Mouse (Mus musculus): ENCODE data around the gene Itgav.

DNA sequence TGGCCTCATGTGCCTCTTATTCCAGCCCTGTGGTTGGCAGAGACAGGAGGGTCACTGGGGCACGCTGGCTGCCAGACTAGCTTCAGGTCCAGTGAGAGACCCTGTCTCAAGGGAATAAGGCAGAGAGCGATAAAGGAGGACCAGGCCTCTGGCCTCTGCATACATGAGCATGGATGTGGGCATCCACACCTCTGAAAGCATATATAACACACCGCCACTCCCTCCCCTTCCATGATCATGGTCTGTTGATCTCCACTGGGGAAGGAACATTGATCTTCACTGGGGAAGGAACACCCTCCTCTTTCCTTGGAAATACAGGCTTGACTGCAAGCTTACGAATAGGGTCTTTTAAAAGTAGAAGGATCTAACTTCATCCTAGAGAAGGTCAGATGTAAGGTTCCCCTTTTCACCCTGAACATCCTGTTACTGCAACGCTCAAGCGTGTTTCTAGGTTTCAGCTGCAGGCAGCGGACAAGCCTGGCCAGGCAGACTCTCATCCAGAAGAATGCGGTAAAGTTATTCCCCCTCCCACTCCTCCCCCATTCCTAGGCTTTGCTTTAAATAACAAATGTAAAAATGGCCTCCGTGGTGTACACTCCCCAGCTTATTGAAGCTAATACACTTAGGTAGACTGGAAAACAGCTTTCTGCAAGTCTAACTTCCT lies 15.4 kb downstream of the Itgav start:
- TF ChIP-seq CTCF (IDR thresholded peaks at IDR 0.05; ENCODE audit: low read depth) (no peak), EP300 (optimal IDR thresholded peaks at IDR 0.05) (no peak)
